Mouse (Mus musculus) MEL (cell line): ENCODE results near the gene Tnf. TPM values are rescaled to one million over a fixed set of nuclear protein-coding genes. Genes with fewer than 3 reads are reported as not detected.

Source experiments
- DNase-seq: peaks from one replicate; pipeline ENCODE4 v3.0.0; 2011; ENCODE audit warnings: low read depth, low spot score
- H3K27ac ChIP-seq: 2 replicates; pipeline ENCODE4 v1.5.1; 2012; ENCODE audit warnings: low read depth, mild to moderate bottlenecking, control low read depth, low read length, moderate library complexity; ENCODE audit not compliant: control insufficient read depth
- H3K27me3 ChIP-seq, 2 experiments: fragments of 150-350 bp in 1 of 2; sonication (generic) in 1 of 2; 2 replicates each; pipeline ENCODE4 v1.6.1; 2012; ENCODE audit warnings: low read length in 2 of 2, mild to moderate bottlenecking in 2 of 2, improper control_type of control experiment in 1 of 2, moderate library complexity in 1 of 2; ENCODE audit not compliant: insufficient read depth in 2 of 2, control insufficient read depth in 1 of 2
- H3K36me3 ChIP-seq, 2 experiments: 2 replicates each; pipeline ENCODE4 v1.6.1; 2012 to 2014; ENCODE audit warnings: low read length in 2 of 2, improper control_type of control experiment in 1 of 2, inconsistent platforms in 1 of 2, mild to moderate bottlenecking in 1 of 2; ENCODE audit not compliant: insufficient read depth in 2 of 2, control insufficient read depth in 1 of 2
- H3K4me1 ChIP-seq, 2 experiments: fragments of 150-350 bp in 1 of 2; sonication (generic) in 1 of 2; 2 replicates each; pipeline ENCODE4 v1.6.1; 2012; ENCODE audit warnings: low read length in 2 of 2, improper control_type of control experiment in 1 of 2, mild to moderate bottlenecking in 1 of 2; ENCODE audit not compliant: insufficient read depth in 2 of 2, control insufficient read depth in 1 of 2
- H3K4me3 ChIP-seq, 2 experiments: fragments of 150-350 bp in 1 of 2; sonication (generic) in 1 of 2; 2 replicates each; pipeline ENCODE4 v1.5.1; 2012; ENCODE audit warnings: low read depth in 2 of 2, low read length in 2 of 2, mild to moderate bottlenecking in 2 of 2, moderate library complexity in 2 of 2, control low read depth in 1 of 2, improper control_type of control experiment in 1 of 2; ENCODE audit not compliant: control insufficient read depth in 1 of 2, insufficient read depth in 1 of 2
- H3K79me2 ChIP-seq: 2 replicates; pipeline ENCODE4 v1.6.1; 2012; ENCODE audit warnings: mild to moderate bottlenecking, low read length, moderate library complexity; ENCODE audit not compliant: control insufficient read depth, poor library complexity, insufficient read depth
- H3K9ac ChIP-seq: 2 replicates; pipeline ENCODE4 v1.6.1; 2012; ENCODE audit warnings: low read depth, mild to moderate bottlenecking, control low read depth, low read length, moderate library complexity; ENCODE audit not compliant: control insufficient read depth, poor library complexity, severe bottlenecking
- H3K9me3 ChIP-seq: fragments of 150-350 bp; sonication (generic); replicated peaks from 2 replicates; pipeline ENCODE4 v1.6.1; 2012; ENCODE audit warnings: mild to moderate bottlenecking, low read length, improper control_type of control experiment, moderate library complexity; ENCODE audit not compliant: insufficient read depth
- BHLHE40 ChIP-seq: IDR thresholded peaks from 2 replicates; pipeline ENCODE4 v1.6.1; 2012; ENCODE audit warnings: low read depth, mild to moderate bottlenecking, inconsistent platforms, low read length, improper control_type of control experiment, borderline replicate concordance
- CHD1 ChIP-seq: IDR thresholded peaks from 2 replicates; pipeline ENCODE4 v1.6.1; 2012; ENCODE audit warnings: low read depth, mild to moderate bottlenecking, inconsistent platforms, low read length, improper control_type of control experiment
- CHD2 ChIP-seq: IDR thresholded peaks from 2 replicates; pipeline ENCODE4 v1.6.1; 2011; ENCODE audit warnings: low read length, improper control_type of control experiment
- E2F4 ChIP-seq: IDR thresholded peaks from 2 replicates; pipeline ENCODE4 v1.6.1; 2011; ENCODE audit warnings: low read depth, low read length, improper control_type of control experiment, borderline replicate concordance
- ELF1 ChIP-seq: IDR thresholded peaks from 2 replicates; pipeline ENCODE4 v1.6.1; 2014; ENCODE audit warnings: low read depth, mild to moderate bottlenecking, inconsistent platforms, low read length, improper control_type of control experiment, moderate library complexity
- ETS1 ChIP-seq: IDR thresholded peaks from 2 replicates; pipeline ENCODE4 v1.6.1; 2012; ENCODE audit warnings: low read depth, mild to moderate bottlenecking, inconsistent platforms, low read length, improper control_type of control experiment, moderate library complexity
- GABPA ChIP-seq: IDR thresholded peaks from 2 replicates; pipeline ENCODE4 v1.6.1; 2012; ENCODE audit warnings: low read depth, mild to moderate bottlenecking, inconsistent platforms, low read length, improper control_type of control experiment, moderate library complexity
- GATA1 ChIP-seq: IDR thresholded peaks from 2 replicates; pipeline ENCODE4 v1.6.1; 2011; ENCODE audit warnings: low read depth, low read length, improper control_type of control experiment
- HCFC1 ChIP-seq: IDR thresholded peaks from 2 replicates; pipeline ENCODE4 v1.6.1; 2012; ENCODE audit warnings: low read depth, mild to moderate bottlenecking, inconsistent platforms, low read length, improper control_type of control experiment, moderate library complexity
- MAX ChIP-seq: IDR thresholded peaks from 2 replicates; pipeline ENCODE4 v1.6.1; 2011; ENCODE audit warnings: low read length, improper control_type of control experiment
- MEF2A ChIP-seq: IDR thresholded peaks from 2 replicates; pipeline ENCODE4 v1.6.1; 2014; ENCODE audit warnings: low read depth, mild to moderate bottlenecking, inconsistent platforms, low read length, improper control_type of control experiment; ENCODE audit not compliant: poor library complexity, insufficient replicate concordance, severe bottlenecking; ENCODE audit errors: extremely low read depth
- MXI1 ChIP-seq: IDR thresholded peaks from 2 replicates; pipeline ENCODE4 v1.6.1; 2011; ENCODE audit warnings: mild to moderate bottlenecking, low read depth, low read length, improper control_type of control experiment
- MYB ChIP-seq: IDR thresholded peaks from 2 replicates; pipeline ENCODE4 v1.6.1; 2011; ENCODE audit warnings: mild to moderate bottlenecking, low read depth, low read length, improper control_type of control experiment
- MYC ChIP-seq: IDR thresholded peaks from 2 replicates; pipeline ENCODE4 v1.6.1; 2011; ENCODE audit warnings: low read depth, mild to moderate bottlenecking, low read length, improper control_type of control experiment, moderate library complexity
- NELFE ChIP-seq: IDR thresholded peaks from 2 replicates; pipeline ENCODE4 v1.6.1; 2011; ENCODE audit warnings: low read depth, low read length, improper control_type of control experiment
- NRF1 ChIP-seq: IDR thresholded peaks from 2 replicates; pipeline ENCODE4 v1.6.1; 2014; ENCODE audit warnings: low read depth, mild to moderate bottlenecking, inconsistent platforms, low read length, improper control_type of control experiment, moderate library complexity; ENCODE audit not compliant: poor library complexity, insufficient read depth, severe bottlenecking
- POLR2A ChIP-seq, 2 experiments: IDR thresholded peaks; 2 replicates each; pipeline ENCODE4 v1.6.1; 2011 to 2012; ENCODE audit warnings: low read length in 2 of 2, mild to moderate bottlenecking in 2 of 2, control low read depth in 1 of 2, improper control_type of control experiment in 1 of 2, low read depth in 1 of 2, moderate library complexity in 1 of 2; ENCODE audit not compliant: control insufficient read depth in 1 of 2, insufficient read depth in 1 of 2, poor library complexity in 1 of 2
- POLR2AphosphoS2 ChIP-seq: IDR thresholded peaks from 2 replicates; pipeline ENCODE4 v1.6.1; 2011; ENCODE audit warnings: low read length, improper control_type of control experiment
- SIN3A ChIP-seq: IDR thresholded peaks from 2 replicates; pipeline ENCODE4 v1.6.1; 2012; ENCODE audit warnings: low read length, improper control_type of control experiment, inconsistent platforms
- SMC3 ChIP-seq: IDR thresholded peaks from 2 replicates; pipeline ENCODE4 v1.6.1; 2011; ENCODE audit warnings: low read depth, low read length, improper control_type of control experiment
- USF2 ChIP-seq, 2 experiments: IDR thresholded peaks; 2 replicates each; pipeline ENCODE4 v1.6.1; 2011 to 2012; ENCODE audit warnings: improper control_type of control experiment in 2 of 2, low read length in 2 of 2, borderline replicate concordance in 1 of 2, inconsistent platforms in 1 of 2, low read depth in 1 of 2, mild to moderate bottlenecking in 1 of 2; ENCODE audit not compliant: insufficient read depth in 1 of 2
- ZC3H11A ChIP-seq: IDR thresholded peaks from 2 replicates; pipeline ENCODE4 v1.6.1; 2012; ENCODE audit warnings: low read depth, mild to moderate bottlenecking, inconsistent platforms, low read length, improper control_type of control experiment
- ZMIZ1 ChIP-seq: IDR thresholded peaks from 2 replicates; pipeline ENCODE4 v1.6.1; 2012; ENCODE audit warnings: low read depth, mild to moderate bottlenecking, inconsistent platforms, low read length, improper control_type of control experiment, moderate library complexity
- polyA plus RNA-seq, 2 experiments: library from polyadenylated mRNA; stranded (reverse) in 1 of 2; unstranded in 1 of 2; fragments of >175 nt in 1 of 2; fragments of >200 nt in 1 of 2; gene quantifications; 2 replicates each; pipeline versions ENCODE4 v1.2.1 to v1.2.4; 2012; ENCODE audit warnings: low replicate concordance in 2 of 2, low read depth in 1 of 2; ENCODE audit not compliant: insufficient read length in 2 of 2, insufficient read depth in 1 of 2, missing spikeins in 1 of 2
- total RNA-seq: library from RNA; depleted of rRNA; stranded (reverse); fragments of 300-350 nt; gene quantifications from 2 replicates; pipeline ENCODE4 v1.2.3, GENCODE M21; 2012

The Tnf gene
- total and polyA plus RNA-seq, 3 experiments: 1.2 to 2.0 TPM; not detected in 1

GRCm38 (mm10) chr17:35174201-35174977 lies 27.4 kb downstream of the Tnf start (continued):
- TF ChIP-seq GATA1 (peak; percentile 73), ZC3H11A (no peak), MYB (no peak), BHLHE40 (no peak), HCFC1 (no peak), CHD2 (no peak), E2F4 (no peak), GABPA (no peak)

- no peak for TF ChIP-seq SIN3A
- TF ChIP-seq GATA1: no peak
- TF ChIP-seq ELF1: no peak
- no peak for TF ChIP-seq SMC3
- no peak for TF ChIP-seq MAX
- no peak for TF ChIP-seq MEF2A
- no peak for TF ChIP-seq NRF1
- TF ChIP-seq ZMIZ1: no peak
- no peak for TF ChIP-seq E2F4
- no peak for TF ChIP-seq MXI1
- TF ChIP-seq MYC: no peak
- no peak for TF ChIP-seq CHD1
- TF ChIP-seq POLR2A (IDR thresholded peaks at IDR 0.05; ENCODE audit: control insufficient read depth in 1 of 2, insufficient read depth in 1 of 2, low read depth in 1 of 2, low read length in 2 of 2, poor library complexity in 1 of 2): no peak
- TF ChIP-seq NELFE: no peak
- no peak for TF ChIP-seq ETS1
- TF ChIP-seq POLR2AphosphoS2: no peak
- no peak for TF ChIP-seq USF2 (IDR thresholded peaks at IDR 0.05; ENCODE audit: borderline replicate concordance in 1 of 2, insufficient read depth in 1 of 2, low read depth in 1 of 2, low read length in 2 of 2)
- H3K4me1 ChIP-seq: peaks cover 12 to 22% of the 10 kb centered on the region in 2 experiments
- no peak overlapping the region; a peak in 1 of 4 replicates for H3K4me3 ChIP-seq
- H3K27ac ChIP-seq: peak overlapping the region; percentile 29
- no peaks in the 10 kb centered on the region for H3K27me3 ChIP-seq
- peaks cover 0 to 15% of the 10 kb centered on the region in 2 experiments; a peak in 2 of 4 replicates for H3K36me3 ChIP-seq
- H3K79me2 ChIP-seq: no peaks in the 10 kb centered on the region
- no peak for DNase-seq
- H3K9ac ChIP-seq: peak overlapping the region; percentile 3
- H3K9me3 ChIP-seq: no peaks in the 10 kb centered on the region
Measured at GRCm38 (mm10) chr17:35173329-35173728, 28.5 kb downstream of the Tnf start.
